Mouse (Mus musculus) right cerebral cortex, postnatal 25 days (tissue): ENCODE data around the gene Crygc.
A peak's percentile ranks its signal among the peaks of the same experiment; 100 is the strongest.

Experiments
- DNase-seq: peaks from one replicate; pipeline ENCODE4 v3.0.0; 2022

Gene Crygc

DNA sequence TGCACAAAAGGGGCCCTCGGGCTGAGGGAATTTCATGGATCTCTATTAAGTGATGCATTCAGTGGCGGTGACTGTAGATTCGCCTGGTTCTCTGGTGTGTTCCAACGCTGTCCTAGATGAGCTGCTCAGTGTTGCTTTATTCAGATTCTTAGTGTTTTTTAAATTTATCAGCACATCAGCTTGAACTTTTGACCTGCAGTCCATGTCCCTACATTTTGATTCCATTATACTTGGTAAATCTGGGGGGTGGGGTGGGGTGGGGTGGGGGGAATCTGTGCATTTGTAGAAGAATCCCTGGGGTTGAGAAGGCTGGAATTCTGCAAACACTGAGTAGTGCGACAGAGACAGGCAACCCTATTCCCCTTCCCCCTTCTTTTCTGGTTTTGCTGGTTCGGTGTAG, at the start of gene Crygc:
Gene Crygc, minus strand, starts transcription at position 101 of the 400 bp plus-strand sequence.
- no peak for DNase-seq

DNA sequence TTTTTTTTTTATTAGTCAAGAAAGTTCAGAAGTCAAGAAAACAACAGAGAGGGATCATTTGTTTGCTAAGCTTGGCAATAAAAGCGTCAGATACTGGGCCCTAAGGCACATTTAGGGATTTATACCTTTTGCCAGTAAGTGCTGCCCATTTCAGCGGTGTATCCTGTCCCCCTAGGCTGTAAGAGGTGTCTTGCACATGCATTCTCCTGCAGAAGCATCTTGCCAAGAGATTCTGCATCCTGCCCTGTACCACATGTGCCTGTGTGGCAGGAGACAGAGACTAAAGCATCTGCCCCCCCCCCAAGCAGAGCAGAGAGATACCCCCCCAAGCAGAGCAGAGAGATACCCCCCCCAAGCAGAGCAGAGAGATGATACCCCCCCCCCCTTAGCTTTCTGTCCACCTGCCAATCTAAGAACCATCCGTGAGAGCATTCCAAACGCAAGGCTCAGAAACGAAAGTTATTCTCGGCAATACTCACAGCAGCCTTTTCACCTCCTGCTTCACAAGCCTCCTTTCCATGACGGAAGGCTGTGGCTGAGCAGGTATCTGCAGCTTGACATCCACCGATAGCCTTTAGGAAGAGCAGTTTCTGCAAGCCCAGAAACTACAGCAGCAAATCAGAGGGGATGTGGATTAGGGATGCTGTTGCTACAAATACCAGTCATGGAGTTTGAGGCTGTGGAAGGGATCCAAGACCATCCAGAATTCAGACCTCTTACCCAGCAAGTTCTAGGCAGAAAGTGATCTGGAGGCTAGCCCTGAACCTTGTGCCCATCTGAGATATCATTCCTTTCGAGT, 49.3 kb upstream of the Crygc start, which contains the start of gene D630023F18Rik:
Gene D630023F18Rik, minus strand, starts transcription at position 641 of the 799 bp plus-strand sequence.
- peak; percentile 30 for DNase-seq

DNA sequence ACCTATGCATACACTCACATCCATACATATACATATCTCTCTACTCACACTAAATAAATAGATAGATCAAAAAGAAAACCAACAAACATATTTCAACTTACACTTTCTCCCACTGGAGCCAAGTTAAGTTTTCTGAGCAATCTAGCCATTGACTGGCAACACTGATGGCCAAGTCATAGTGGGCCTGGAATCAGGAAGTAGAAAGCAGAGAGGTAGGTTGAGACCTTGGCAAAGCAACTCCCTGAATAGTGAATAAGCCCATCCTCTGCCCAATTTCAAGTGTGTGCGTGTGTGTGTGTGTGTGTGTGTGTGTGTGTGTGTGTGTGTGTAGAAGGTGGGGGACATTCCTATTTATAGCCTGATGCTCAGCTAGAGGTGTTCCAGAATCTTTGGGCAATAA, 45.9 kb upstream of the Crygc start, which contains the start of gene Gm28845:
Gene Gm28845, minus strand, starts transcription at position 121 of the 400 bp plus-strand sequence.
- DNase-seq = no peak

DNA sequence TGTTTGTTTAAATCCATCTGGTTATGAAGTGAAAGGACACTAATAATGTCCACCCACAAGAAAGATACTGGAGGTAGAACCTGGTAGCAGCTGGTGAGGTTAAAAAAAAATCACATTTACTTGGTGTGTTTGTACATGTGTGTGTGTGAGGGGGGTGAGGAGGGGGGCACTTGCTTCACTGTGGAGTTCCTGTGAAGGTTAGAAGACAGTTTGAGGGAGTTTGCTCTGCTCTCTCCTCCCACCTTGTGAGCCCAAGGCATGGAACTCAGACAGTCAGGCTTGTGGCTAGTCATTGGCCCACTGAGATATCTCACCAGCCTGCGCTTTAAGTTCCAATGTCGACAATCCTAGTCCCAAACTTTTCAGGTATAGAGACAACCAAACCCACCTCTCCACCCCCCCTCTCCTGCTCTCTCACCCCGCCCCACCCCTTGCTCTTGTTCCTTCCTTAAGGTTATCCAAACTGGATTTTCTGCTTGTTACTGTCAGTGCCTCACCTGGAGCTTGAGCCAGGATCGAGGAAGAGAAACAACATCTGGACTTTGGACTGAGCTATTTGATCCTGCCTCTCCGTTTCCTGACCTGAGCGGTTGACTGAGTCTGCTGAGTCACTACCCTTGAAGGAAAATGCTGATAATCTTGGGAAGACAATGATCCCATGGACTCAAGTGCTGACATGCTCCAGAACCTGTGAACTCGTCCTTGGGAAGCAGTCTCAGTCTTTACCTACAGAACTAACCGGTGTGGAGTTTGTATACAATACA, 44.8 kb upstream of the Crygc start:
- DNase-seq = no peak

DNA sequence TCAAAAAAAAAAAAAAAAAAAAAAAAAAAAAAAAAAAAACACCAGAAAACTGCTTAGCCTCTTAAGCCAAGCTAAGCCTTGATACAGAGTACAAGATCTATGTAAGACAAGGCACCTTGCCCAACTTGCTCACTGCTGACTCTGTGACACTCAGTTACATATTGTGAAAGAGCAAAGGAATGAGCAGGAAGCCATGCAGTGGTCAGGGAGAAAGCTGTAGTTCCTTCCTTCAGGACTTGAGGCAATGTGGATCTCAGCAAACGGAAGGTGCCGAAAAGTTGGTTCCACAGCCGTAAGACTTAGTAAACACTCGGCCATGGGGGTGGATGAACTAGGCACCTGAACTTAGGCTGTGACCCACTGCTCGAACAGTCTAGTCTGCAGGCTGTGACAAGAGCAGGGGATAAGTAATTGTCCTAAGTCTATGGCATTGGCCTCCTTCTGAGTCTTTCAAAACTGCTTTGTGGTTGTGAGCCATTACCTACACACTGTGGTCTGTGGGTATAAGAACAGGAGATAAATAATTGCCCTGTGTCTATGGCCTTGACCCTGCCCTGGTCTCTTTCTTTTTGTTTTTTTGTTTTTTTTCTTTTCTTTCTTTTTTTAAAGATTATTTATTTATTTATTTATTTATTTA, 40.2 kb upstream of the Crygc start:
- no peak for DNase-seq

DNA sequence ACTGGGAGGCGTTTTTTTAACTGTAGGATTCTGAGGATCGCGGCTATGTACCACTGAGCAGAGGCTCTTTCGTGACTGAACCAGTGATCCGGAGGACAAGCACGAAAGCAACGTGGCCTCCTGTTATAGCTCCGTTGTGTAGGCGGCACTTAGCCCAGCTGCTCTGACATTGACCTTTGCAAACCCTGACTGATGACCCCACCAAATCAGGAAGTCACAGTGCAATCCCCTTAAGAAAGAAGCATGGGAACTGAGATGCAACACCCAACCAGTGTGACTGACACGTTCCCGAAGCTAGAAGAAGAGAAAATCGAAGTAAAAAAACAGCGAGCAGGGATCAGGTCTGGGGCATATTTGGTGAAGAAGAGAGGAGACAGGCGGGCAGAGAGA, 39.3 kb upstream of the Crygc start:
- no peak for DNase-seq

DNA sequence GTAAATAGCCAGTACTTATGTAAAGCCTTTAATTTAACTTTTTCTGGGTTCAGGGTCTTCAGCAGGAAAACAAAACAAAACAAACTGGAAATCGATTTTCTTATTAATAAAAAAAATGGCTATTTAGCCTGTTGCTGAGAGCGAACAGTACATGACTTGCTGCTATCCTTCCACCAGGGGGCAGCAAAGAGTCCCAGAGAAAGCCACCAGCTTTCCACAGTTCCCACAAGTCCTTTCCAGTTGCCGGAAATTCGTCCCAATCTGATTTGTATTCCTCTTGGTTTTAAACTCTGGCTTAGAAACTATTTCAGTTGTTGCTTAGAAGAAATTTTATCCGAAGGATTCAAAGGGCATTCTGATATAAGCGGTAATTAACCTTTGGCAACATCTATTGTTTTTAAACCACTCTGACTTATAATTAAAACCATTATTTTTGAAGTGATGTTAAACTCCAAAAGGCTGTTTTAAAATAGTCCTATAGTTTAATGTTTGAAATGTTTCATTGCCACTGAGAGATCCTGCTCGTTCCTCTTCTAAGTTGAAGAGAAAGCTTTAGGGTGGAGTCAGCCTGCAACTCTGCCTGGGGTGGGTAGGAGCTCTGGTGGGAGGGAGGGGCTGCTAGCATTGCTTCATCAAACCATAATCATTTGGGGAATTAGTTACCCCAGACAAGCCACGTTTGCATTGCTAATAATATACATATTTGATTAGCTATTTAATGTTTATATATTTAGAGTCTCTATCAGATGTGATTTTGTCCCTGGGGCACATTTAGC, 38.7 kb upstream of the Crygc start:
- DNase-seq = peak; percentile 34

DNA sequence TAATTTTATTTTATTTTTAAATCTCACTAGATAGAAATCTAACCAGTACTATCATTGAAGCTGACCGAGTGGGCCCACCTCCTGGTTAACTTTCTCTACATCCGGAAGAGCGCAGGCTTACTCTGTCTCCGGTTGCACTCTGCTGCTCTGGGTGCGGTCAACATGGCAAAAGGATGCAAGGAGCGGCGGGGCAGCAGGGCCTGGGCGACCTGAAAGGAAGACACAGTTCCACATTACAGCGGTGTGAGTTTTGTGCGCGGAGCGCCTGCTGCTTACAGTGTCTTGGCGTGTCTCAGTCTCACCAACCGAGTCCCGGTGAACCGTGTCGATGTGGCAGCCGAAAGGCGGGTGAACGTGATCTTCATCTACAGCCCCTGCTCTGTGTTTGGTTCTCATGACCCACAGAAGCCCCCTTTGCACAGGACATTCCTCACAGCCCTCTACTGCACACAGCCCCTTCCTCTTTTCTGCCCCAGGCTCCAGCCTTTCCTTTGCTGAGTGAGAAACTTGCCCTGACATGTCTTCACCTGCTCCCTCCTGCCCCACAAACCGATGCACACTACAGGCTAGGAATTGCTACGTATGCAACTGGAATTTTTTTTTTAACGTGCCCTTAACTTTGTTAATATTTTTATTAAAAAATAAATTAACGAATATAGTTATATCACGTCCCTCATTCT, 36.4 kb upstream of the Crygc start:
- no peak for DNase-seq

DNA sequence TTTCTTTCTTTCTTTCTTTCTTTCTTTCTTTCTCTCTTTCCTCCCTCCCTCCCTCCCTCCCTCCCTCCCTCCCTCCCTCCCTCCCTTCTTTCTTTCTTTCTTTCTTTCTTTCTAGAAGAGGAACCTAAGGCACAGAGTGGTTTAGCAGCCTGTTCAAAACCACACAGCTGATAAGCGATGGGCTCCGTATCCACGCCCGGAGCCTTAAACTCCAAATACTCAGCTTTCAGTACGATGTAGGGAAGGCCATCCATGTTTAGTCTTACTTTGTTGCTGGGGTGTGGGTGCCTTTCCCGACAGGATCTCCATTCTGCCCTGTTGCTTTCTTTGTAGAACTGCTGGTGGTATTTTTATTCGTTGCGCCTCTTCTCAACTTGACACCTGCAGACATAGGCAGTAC, 35.7 kb upstream of the Crygc start:
- DNase-seq = no peak

DNA sequence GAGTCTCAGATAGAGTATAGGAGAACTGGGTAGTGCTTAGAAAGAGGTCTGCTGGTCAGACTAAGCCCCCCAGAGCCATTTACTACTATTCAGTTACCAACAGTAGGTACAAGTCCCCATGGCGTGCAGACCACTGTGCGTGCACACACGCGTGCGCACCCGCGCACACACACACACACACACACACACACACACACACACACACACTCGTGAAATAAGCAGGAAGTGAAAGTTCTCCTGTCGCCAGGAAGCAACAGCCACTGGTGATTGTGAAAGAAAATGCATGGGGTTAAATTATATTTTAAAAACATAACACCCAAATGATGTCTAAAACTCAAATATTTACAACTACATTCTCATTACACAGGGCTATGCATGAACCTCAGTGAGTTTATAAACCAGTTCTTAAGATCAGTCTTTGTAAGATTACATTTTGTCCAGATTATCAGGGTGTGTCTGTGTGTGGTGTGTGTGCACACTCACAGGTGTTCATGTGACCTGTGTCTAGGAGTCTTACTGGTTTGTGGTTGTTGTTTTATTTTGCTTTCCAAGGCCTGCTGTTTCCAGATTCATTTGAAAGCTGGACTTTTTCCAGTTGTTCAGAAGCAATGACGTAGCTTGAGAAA, 34.3 kb upstream of the Crygc start:
- no peak for DNase-seq

DNA sequence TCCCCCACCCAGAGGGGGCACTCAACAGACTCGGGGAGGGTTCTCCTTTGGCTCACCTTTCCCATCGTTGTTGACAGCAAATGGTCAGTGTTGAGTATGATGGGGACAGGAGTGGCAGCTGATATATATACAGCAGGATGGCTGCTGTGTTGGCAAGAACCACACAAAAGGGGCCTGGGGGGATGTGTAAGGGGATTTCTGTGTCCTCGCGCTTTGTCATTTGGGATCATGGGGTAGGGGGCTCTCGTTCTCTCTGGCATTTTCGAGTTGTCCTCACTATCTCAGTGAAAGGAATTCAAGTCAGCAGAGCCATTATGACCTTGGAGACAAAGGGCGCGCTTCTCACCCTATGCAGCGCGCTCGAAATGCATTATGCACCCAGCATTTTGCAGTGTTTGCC, 29.8 kb upstream of the Crygc start, which contains the start of gene Cryga:
Gene Cryga, minus strand, starts transcription at position 101 of the 400 bp plus-strand sequence.
- no peak for DNase-seq

DNA sequence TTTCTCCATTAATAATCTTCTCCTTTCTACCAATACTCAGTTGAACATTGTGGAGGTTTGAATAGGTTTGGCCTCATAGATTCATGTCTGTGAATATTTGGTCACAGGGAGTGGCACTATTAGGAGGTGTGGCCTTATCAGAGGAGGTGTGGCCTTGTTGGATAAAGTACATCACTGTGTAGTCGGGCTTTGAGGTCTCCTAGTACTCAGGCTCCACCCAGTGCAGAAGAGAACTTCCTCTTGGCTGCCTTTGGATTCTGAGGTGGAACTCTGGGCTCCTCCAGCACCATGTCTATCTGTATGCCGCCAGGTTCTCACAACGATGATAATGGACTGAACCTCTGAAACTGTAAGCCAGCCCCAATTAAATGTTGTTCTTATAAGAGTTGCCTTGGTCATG, 23.5 kb upstream of the Crygc start:
- DNase-seq = no peak

DNA sequence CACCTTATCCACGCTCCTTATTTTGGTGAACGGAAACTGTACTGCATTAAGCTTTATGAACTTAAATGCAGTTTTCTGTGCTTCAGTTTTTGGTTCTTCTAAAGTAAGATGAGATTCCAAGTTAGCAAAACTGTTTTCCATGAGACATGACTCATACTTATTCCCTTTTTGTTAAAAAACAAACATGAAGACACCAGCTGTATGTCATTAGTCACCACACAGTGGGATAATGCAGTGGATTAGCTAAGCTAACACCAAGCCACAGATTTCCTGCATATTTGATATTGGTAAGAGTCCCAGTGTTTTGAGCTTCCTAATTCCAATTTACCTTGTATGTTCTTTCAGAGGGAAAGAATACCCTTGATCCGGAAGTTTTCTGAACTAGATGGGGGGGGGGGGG, 18.1 kb upstream of the Crygc start:
- no peak for DNase-seq

DNA sequence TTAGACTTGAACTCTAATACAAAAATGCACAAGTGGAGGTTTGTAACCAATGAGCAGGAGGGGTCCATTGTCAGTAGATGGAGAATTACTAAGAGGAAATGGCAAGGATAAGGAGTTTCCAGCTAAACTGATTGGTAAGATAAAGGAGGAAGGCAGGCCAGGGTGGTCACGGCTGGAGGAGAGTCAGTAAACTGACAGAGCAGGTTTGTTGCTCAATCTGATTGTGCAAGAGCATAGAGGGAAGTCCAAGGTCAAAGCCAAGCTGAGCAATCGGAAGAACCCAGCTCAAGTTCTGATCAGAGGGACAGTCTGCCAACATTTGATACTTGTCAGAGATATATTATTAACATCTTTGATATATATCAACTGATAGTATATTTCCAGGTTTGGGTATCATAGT, 16.9 kb upstream of the Crygc start:
- no peak for DNase-seq

DNA sequence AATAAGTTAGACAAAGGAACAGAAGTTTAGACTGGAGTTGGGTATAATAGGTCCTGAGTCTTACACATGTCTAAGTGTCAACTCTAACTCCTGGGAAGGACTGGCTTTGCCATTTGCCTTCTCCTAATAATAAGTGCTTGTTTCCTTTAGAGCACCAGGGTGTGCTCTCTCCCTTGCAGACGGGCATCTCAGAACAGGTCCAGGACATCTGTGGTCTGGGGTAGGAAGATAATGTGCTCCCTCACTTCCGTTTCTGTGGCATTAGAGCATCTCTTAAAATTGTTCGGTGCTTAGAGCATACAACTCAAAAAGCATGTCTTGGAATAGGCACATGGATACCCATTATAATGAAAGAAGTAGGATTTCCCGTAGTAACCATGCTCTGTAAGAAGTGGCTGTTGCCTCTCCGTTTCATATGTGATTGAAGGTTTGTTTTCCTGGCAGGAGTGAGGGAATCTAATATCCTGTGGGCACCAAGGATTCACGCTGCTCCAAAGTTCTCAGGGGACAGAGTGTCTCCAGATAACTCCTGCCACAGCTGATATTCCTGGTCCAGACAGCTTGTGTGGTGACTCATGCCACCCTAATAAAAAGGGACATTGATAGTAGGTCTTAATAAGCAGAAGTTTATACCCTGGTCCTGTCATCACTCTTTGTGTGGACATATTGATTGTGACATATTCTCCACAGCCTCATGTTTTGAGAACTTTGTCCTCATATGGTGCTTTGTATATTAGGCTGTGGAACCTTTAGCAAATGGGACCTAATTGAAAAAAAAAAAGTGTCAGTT, 15.3 kb upstream of the Crygc start:
- no peak for DNase-seq

DNA sequence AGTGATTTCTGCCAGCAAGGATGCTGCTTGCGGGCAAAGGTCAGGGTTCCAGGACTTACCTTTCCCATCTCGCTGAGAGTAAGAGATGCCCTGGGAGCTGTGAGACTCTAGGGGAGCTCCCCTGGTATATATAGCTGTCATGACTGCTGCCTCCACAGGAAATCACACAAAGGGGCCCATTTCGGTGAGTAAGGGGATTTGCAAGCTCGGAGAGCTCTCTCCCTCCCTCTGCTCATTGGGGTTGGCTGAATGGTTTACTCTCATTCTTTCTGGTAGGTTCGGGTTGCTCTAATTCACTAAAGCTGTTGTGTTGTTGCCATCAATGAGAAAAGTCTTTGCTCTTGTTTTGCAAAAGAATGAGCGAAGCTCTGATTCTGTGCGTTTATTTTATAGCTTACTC, 8.7 kb upstream of the Crygc start, which contains the start of gene Crygb:
Gene Crygb, minus strand, starts transcription at position 101 of the 400 bp plus-strand sequence.
- no peak for DNase-seq

DNA sequence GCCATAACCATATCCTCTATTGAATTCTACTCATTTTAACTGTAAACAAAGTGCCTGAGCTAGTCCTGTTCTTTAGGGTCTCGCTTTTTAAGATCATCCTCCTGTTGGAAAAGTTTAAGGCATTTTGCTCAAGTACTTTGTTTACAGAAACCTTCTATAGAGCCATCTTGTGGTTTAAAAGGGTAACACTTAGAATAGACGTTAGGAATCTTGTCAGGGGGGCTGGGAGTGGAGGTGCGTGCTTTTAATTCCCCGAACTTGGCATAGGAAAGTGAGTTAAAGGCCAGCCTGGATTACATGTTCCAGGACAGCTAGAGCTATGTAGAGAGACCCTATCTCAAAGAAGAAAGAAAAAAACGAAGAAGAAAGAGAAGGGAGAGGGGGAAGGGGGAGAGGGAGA, 2.1 kb upstream of the Crygc start:
- no peak for DNase-seq

DNA sequence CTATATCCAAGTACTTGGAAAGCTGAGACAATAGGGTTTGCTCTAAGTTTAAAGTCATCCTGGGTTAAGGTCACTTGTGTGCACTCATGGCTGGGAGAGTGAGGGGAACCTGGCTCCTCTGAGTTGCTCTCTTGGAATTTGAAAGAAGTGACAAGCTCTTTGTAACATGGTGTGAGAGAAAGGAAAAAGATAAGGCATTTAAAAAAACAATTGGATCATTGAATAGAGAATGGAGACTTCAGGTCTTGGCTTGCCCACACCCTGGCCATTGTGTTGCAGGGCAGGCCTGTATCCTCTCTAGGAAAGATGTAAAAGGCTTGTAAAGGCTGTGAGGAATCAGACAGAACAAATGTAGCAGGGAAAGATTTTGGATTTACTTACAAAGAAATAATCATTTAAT, 5.6 kb downstream of the Crygc start:
- DNase-seq = no peak

DNA sequence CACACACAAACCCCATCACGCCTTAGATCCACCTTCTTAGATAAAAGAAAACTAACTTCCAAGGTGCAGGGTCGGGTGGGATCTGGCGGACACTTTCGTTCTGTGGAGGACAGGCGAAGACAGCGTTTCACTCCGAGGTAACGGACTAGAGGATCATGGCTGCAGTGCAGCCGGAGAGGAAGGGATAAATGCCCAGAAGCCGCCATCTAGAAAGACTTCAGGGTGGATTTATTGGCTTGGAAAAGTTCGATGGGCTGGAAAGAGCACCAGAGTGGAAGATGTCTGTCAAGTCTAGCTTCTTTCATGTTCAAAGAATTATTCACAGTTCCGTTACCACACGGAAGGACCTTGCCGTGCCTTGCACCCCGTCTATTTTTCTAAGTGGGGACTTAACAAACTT, 9.3 kb downstream of the Crygc start:
- no peak for DNase-seq

DNA sequence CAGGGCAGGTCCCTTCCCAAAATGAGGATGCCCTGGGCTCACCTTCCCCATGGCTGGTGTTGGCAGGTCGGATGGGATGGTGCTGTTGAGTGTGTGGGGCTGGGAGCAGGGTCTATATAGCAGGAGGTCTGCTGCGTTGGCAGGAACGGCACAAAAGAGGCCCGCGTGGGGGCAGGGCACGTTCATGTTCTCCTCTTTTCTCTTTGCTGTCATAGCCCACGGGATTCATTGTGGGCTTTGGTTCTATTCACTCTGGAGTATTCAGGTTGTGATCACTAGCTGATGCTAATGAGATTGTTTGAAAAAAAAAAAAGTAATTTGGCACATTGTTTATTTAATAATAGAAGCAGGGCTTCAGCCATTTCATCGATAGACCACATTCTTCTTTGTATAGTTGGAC, 10.1 kb downstream of the Crygc start, which contains the start of gene Crygd:
Gene Crygd, minus strand, starts transcription at position 101 of the 400 bp plus-strand sequence.
- DNase-seq = no peak

DNA sequence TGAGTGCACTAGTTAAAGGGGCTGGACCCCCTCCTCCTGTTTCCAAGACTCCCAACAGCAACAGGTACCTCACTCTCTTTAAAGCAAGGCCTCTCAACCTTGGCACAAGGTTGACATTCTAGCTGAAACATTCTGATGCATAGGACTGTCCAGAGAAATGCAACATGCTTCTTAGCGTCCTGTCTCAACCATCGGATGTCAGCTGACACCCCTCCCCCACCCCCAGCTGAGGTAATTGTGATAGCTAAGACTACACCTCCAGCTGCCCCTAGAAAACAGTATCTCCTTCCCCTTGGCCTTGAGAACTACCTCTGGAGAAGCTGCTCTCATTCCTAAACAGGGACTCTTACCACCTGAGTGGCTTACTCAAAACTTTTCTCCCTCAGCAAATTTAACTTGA, 21.3 kb downstream of the Crygc start:
- DNase-seq = no peak
